Mouse (Mus musculus) liver, postnatal 0 days (tissue): ENCODE measurements around the gene Smpd1.

ENCODE experiments used
- CTCF ChIP-seq: sonication (generic); IDR thresholded peaks from 2 replicates; pipeline ENCODE4 v1.5.1; 2016; ENCODE audit warnings: antibody characterized with exemption, low read depth
- EP300 ChIP-seq: IDR thresholded peaks from 2 replicates; pipeline ENCODE4 v1.6.1; 2016; ENCODE audit warnings: antibody characterized with exemption, low read depth, mild to moderate bottlenecking

GRCm38 (mm10) chr7:105519336-105519735 is 34.8 kb upstream of the Smpd1 start:
- TF ChIP-seq CTCF, result no peak
- no peak for TF ChIP-seq EP300
